In genomic region chr15:10442275-10442674, GRCm38 (mm10) we compare ENCODE assay signal across 14 mouse cellular contexts.
"Had no signal": no experiment of that assay in that cellular context is flagged by ENCODE, and none has a peak within 500 bp of the region (broad histone marks: within the 10 kb centered on the region; RNA-seq: fewer than 3 reads in every experiment).

No protein-coding gene starts in this region.

- H3K27me3 ChIP-seq: limb, embryonic 13.5 days; midbrain, embryonic 12.5 days; neural tube, embryonic 13.5 days; stomach, embryonic 15.5 days had no signal

- ATAC-seq: midbrain, embryonic 16.5 days had no signal

- H3K9me3 ChIP-seq: limb, embryonic 13.5 days; midbrain, embryonic 12.5 days; neural tube, embryonic 13.5 days; stomach, embryonic 15.5 days had no signal

- H3K27ac ChIP-seq: limb, embryonic 13.5 days; liver, embryonic 14.5 days; midbrain, embryonic 12.5 days; neural tube, embryonic 13.5 days; stomach, embryonic 15.5 days had no signal

- H3K4me3 ChIP-seq: limb, embryonic 13.5 days; midbrain, embryonic 12.5 days; neural tube, embryonic 13.5 days; stomach, embryonic 15.5 days had no signal

- H3K9ac ChIP-seq: limb, embryonic 13.5 days; liver, embryonic 14.5 days; midbrain, embryonic 12.5 days; neural tube, embryonic 13.5 days; stomach, embryonic 15.5 days had no signal

- H3K4me2 ChIP-seq: limb, embryonic 13.5 days; midbrain, embryonic 12.5 days; neural tube, embryonic 13.5 days; stomach, embryonic 15.5 days had no signal

- DNase-seq: kidney, postnatal 25 days; layer of hippocampus, adult 9-11 months; layer of hippocampus, postnatal 36 days; left cerebral cortex, postnatal 4 days; lung, adult 18-20 months; retina, postnatal 1 day; right cerebral cortex, postnatal 4 days; thymus, postnatal 36 days had no signal

- H3K4me1 ChIP-seq: limb, embryonic 13.5 days; midbrain, embryonic 12.5 days; neural tube, embryonic 13.5 days; stomach, embryonic 15.5 days had no signal
